Mouse (Mus musculus): ENCODE results near the gene Manbal. TPM values are rescaled to one million over a fixed set of nuclear protein-coding genes. Genes with fewer than 3 reads are reported as not detected.

Gene Manbal
- polyA plus RNA-seq, 1 experiment, result 64.5 TPM

GRCm38 (mm10) chr2:157432476-157432875 lies 65.1 kb downstream of the Manbal start:
- Histone ChIP-seq H3K4me2 (ENCODE audit: low read depth) (no peak overlapping the region), H3K36me3 (ENCODE audit: control insufficient read depth, insufficient read depth) (no peaks in the 10 kb centered on the region), H3ac (ENCODE audit: control insufficient read depth, insufficient read length) (no peak overlapping the region), H3K79me2 (ENCODE audit: control insufficient read depth, insufficient read depth) (peaks cover 36% of the 10 kb centered on the region), H3K27me3 (ENCODE audit: control insufficient read depth, insufficient read depth, insufficient read length) (no peaks in the 10 kb centered on the region), H3K4me3 (no peak overlapping the region)
- TF ChIP-seq POLR2A (IDR thresholded peaks at IDR 0.05; ENCODE audit: insufficient read length, low read depth) (no peak), REST (IDR thresholded peaks at IDR 0.05; ENCODE audit: insufficient read depth, insufficient read length) (no peak), TCF3 (IDR thresholded peaks at IDR 0.05; ENCODE audit: insufficient read length, low read depth) (no peak), CEBPB (IDR thresholded peaks at IDR 0.05; ENCODE audit: insufficient read depth, poor library complexity, severe bottlenecking) (no peak), MYOG (IDR thresholded peaks at IDR 0.05; ENCODE audit: control insufficient read depth in 1 of 3, insufficient read depth in 1 of 3, insufficient read length in 2 of 3, low read depth in 2 of 3) (no peak), E2F4 (IDR thresholded peaks at IDR 0.05; ENCODE audit: insufficient read depth) (no peak), USF1 (IDR thresholded peaks at IDR 0.05; ENCODE audit: low read depth) (no peak), POLR2AphosphoS2 (IDR thresholded peaks at IDR 0.05; ENCODE audit: insufficient read length, low read depth) (no peak), SRF (IDR thresholded peaks at IDR 0.05; ENCODE audit: control insufficient read depth, insufficient read length, low read depth) (no peak), MYOD1 (IDR thresholded peaks at IDR 0.05; ENCODE audit: control insufficient read depth in 1 of 3, insufficient read length in 2 of 3, low read depth in 2 of 3) (no peak), MAX (IDR thresholded peaks at IDR 0.05; ENCODE audit: low read depth) (no peak)

- Histone ChIP-seq H3K4me3 (no peak overlapping the region), H3K27me3 (ENCODE audit: control insufficient read depth, insufficient read depth, insufficient read length) (no peaks in the 10 kb centered on the region), H3K4me2 (ENCODE audit: low read depth) (no peak overlapping the region), H3K36me3 (ENCODE audit: control insufficient read depth, insufficient read depth) (no peaks in the 10 kb centered on the region), H3ac (ENCODE audit: control insufficient read depth, insufficient read length) (no peak overlapping the region), H3K79me2 (ENCODE audit: control insufficient read depth, insufficient read depth) (peaks cover 26% of the 10 kb centered on the region)
- TF ChIP-seq REST (IDR thresholded peaks at IDR 0.05; ENCODE audit: insufficient read depth, insufficient read length) (no peak), POLR2A (IDR thresholded peaks at IDR 0.05; ENCODE audit: insufficient read length, low read depth) (no peak), MAX (IDR thresholded peaks at IDR 0.05; ENCODE audit: low read depth) (no peak), MYOG (IDR thresholded peaks at IDR 0.05; ENCODE audit: control insufficient read depth in 1 of 3, insufficient read depth in 1 of 3, insufficient read length in 2 of 3, low read depth in 2 of 3) (no peak), E2F4 (IDR thresholded peaks at IDR 0.05; ENCODE audit: insufficient read depth) (no peak), CEBPB (IDR thresholded peaks at IDR 0.05; ENCODE audit: insufficient read depth, poor library complexity, severe bottlenecking) (no peak), MYOD1 (IDR thresholded peaks at IDR 0.05; ENCODE audit: control insufficient read depth in 1 of 3, insufficient read length in 2 of 3, low read depth in 2 of 3) (no peak), POLR2AphosphoS2 (IDR thresholded peaks at IDR 0.05; ENCODE audit: insufficient read length, low read depth) (no peak), TCF12 (IDR thresholded peaks at IDR 0.05; ENCODE audit: insufficient read depth, poor library complexity, severe bottlenecking) (no peak), SRF (IDR thresholded peaks at IDR 0.05; ENCODE audit: control insufficient read depth, insufficient read length, low read depth) (no peak), TCF3 (IDR thresholded peaks at IDR 0.05; ENCODE audit: insufficient read length, low read depth) (no peak), USF1 (IDR thresholded peaks at IDR 0.05; ENCODE audit: low read depth) (no peak)
Observed at GRCm38 (mm10) chr2:157434041-157434440, 66.6 kb downstream of the Manbal start.

GRCm38 (mm10) chr2:157434497-157434896 lies 67.1 kb downstream of the Manbal start:
- Histone ChIP-seq H3K36me3 (ENCODE audit: control insufficient read depth, insufficient read depth) (no peaks in the 10 kb centered on the region), H3ac (ENCODE audit: control insufficient read depth, insufficient read length) (no peak overlapping the region)
- TF ChIP-seq REST (IDR thresholded peaks at IDR 0.05; ENCODE audit: insufficient read depth, insufficient read length) (no peak), TCF12 (IDR thresholded peaks at IDR 0.05; ENCODE audit: insufficient read depth, poor library complexity, severe bottlenecking) (no peak), CEBPB (IDR thresholded peaks at IDR 0.05; ENCODE audit: insufficient read depth, poor library complexity, severe bottlenecking) (no peak), POLR2A (IDR thresholded peaks at IDR 0.05; ENCODE audit: insufficient read length, low read depth) (no peak), MYOG (IDR thresholded peaks at IDR 0.05; ENCODE audit: control insufficient read depth in 1 of 3, insufficient read depth in 1 of 3, insufficient read length in 2 of 3, low read depth in 2 of 3) (no peak), USF1 (IDR thresholded peaks at IDR 0.05; ENCODE audit: low read depth) (no peak), TCF3 (IDR thresholded peaks at IDR 0.05; ENCODE audit: insufficient read length, low read depth) (no peak), E2F4 (IDR thresholded peaks at IDR 0.05; ENCODE audit: insufficient read depth) (no peak), MYOD1 (IDR thresholded peaks at IDR 0.05; ENCODE audit: control insufficient read depth in 1 of 3, insufficient read length in 2 of 3, low read depth in 2 of 3) (no peak), MAX (IDR thresholded peaks at IDR 0.05; ENCODE audit: low read depth) (no peak), SRF (IDR thresholded peaks at IDR 0.05; ENCODE audit: control insufficient read depth, insufficient read length, low read depth) (no peak), POLR2AphosphoS2 (IDR thresholded peaks at IDR 0.05; ENCODE audit: insufficient read length, low read depth) (no peak)

GRCm38 (mm10) chr2:157436496-157436895 lies 69.1 kb downstream of the Manbal start:
- Histone ChIP-seq H3K27me3 (ENCODE audit: control insufficient read depth, insufficient read depth, insufficient read length) (no peaks in the 10 kb centered on the region), H3K36me3 (ENCODE audit: control insufficient read depth, insufficient read depth) (peaks cover 7% of the 10 kb centered on the region), H3ac (ENCODE audit: control insufficient read depth, insufficient read length) (no peak overlapping the region), H3K4me3 (no peak overlapping the region), H3K4me2 (ENCODE audit: low read depth) (no peak overlapping the region), H3K79me2 (ENCODE audit: control insufficient read depth, insufficient read depth) (peaks cover 20% of the 10 kb centered on the region)
- TF ChIP-seq CEBPB (IDR thresholded peaks at IDR 0.05; ENCODE audit: insufficient read depth, poor library complexity, severe bottlenecking) (no peak), MYOD1 (IDR thresholded peaks at IDR 0.05; ENCODE audit: control insufficient read depth in 1 of 3, insufficient read length in 2 of 3, low read depth in 2 of 3) (no peak), TCF3 (IDR thresholded peaks at IDR 0.05; ENCODE audit: insufficient read length, low read depth) (no peak), USF1 (IDR thresholded peaks at IDR 0.05; ENCODE audit: low read depth) (no peak), REST (IDR thresholded peaks at IDR 0.05; ENCODE audit: insufficient read depth, insufficient read length) (no peak), POLR2AphosphoS2 (IDR thresholded peaks at IDR 0.05; ENCODE audit: insufficient read length, low read depth) (no peak), SRF (IDR thresholded peaks at IDR 0.05; ENCODE audit: control insufficient read depth, insufficient read length, low read depth) (no peak), POLR2A (IDR thresholded peaks at IDR 0.05; ENCODE audit: insufficient read length, low read depth) (no peak), TCF12 (IDR thresholded peaks at IDR 0.05; ENCODE audit: insufficient read depth, poor library complexity, severe bottlenecking) (no peak), MAX (IDR thresholded peaks at IDR 0.05; ENCODE audit: low read depth) (no peak), MYOG (IDR thresholded peaks at IDR 0.05; ENCODE audit: control insufficient read depth in 1 of 3, insufficient read depth in 1 of 3, insufficient read length in 2 of 3, low read depth in 2 of 3) (no peak), E2F4 (IDR thresholded peaks at IDR 0.05; ENCODE audit: insufficient read depth) (no peak)

More at GRCm38 (mm10) chr2:157434497-157434896, 67.1 kb downstream of the Manbal start:
- H3K4me2 ChIP-seq (ENCODE audit: low read depth), result no peak overlapping the region
- H3K4me3 ChIP-seq, result no peak overlapping the region
- no peaks in the 10 kb centered on the region for H3K27me3 ChIP-seq (ENCODE audit: control insufficient read depth, insufficient read depth, insufficient read length)
- H3K79me2 ChIP-seq (ENCODE audit: control insufficient read depth, insufficient read depth), result peaks cover 24% of the 10 kb centered on the region
